Mouse (Mus musculus) CD4-positive, CD25-positive, alpha-beta regulatory T cell, adult 2 months (primary cell): Measurements from ENCODE around the gene Eif1.
"Not testable (repeated sequence)": the region's sequence is repeated elsewhere in the genome, so short reads cannot be mapped to it uniquely, and the experiment has no call there.

Experiments used
- DNase-seq: peaks from one replicate; pipeline ENCODE4 v3.0.0-alpha.2; 2012; ENCODE audit warnings: low read depth, low spot score

The Eif1 gene

DNA sequence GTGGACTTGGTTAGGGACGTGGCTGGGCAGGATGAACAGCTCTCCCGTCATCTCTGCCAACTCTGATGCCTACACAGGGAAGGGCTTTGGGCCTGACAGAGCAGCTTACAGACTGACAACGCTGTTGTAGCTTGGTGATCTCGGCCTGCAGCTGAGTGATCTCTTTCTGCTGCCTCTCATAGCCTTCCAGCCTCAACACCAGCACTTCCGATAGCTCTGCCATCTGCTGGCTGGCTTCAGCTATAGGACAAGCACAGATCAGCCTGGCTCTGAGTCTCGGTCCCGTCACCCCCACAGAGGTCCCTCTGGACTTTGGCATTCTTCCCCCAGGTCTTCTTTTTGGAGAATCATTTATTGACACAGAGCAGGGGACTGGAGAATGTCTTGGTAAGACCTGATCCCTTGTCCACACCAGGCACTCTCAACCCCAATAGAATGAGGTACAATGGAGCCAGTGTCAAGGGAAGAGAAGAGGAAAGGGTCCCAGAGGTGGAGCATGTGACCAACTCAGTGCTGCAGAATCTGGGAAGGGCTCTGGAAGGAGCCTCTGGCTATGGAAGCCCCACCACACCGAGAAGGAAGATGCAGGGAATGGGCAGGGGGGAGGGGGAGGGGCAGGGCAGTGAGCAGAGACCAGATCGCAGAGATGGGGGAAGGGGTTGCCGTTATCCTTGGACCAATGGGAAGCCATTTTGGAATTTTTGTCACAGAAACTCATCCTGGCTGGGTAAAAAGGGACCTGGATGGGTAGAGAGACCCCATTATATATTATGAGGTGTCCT is 32.6 kb downstream of the Eif1 start:
- DNase-seq: peak; percentile 57

DNA sequence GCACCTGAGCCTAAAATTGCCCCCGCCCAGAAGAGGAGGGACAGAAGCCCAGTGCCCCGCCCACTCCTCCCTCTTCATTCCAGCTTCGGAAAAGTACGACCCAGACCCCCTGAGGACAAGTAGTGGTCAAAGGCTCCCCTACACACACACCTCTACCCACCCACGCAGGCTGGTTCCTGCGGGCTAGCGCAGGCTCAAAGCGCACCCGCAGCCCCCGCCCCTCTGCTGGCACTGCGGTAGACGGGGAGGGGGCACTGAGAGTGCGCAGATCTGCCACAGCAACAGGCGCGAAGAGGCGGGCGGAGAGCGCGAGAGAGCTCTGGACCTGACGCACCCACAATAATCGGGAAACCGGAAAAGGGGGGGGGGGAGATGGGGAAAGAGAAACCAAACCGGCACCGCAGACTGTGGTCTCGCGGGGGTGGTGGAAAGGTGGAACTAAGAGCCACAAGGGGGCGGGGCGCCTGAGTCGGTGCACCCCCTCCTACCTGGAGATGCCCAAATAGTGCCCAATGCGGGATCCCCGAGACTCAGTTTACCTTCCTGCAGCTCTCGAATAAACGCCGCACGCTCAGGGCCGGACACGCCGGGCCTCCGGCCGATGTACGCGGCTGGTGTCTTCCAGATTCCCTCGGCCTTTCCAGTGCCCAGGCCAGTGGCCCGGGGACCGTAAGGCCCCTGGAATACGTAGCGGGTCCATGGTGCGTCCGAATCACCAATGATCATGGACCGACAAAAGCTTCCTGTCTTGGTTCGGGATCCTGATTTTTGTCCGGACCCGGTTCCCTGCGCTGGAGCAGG is 35.7 kb downstream of the Eif1 start:
- DNase-seq: peak; percentile 82

DNA sequence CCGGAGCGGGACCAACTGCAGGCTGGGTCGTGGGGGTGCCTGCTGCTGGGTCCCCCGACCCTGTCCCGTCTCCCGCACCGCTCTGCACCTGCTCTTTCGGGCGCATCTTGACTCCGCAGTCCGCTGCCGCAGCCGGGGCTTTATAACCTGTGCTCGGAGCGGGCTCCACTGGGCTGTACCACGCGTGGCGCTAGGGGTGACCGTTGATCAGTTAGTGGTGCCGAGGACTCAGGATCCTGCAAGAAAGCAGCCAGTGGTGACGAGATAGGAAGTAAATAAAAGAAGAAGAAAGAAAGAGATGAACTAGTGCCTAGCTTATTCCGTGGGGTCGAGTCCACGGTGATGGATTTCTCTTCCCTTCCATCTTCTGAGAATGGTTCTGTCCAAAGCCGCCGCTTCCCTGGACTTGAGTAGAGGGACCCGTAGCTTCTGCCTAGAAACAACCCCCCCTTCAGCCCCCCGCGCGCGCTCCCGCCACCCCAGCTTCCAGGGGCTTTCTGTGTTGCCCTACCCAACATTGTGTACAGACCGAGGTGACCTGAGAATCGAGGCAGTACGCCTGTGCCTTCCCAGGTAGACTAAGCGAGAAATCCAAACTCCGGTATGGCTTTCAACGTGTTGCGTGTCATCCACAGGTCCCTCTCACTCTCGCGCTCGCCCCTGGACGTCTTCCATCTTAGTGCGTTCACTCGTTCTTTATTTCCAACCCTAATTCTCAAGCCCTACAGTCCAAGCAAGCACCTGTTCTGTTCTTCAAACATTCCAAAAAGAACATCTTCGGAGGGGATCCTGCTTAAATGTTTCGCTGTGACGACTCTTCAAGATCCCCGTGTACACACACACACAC is 36.5 kb downstream of the Eif1 start, which contains the start of gene Hap1:
Gene Hap1, minus strand, starts transcription at position 157 of the 847 bp plus-strand sequence.
- DNase-seq: peak; percentile 73

DNA sequence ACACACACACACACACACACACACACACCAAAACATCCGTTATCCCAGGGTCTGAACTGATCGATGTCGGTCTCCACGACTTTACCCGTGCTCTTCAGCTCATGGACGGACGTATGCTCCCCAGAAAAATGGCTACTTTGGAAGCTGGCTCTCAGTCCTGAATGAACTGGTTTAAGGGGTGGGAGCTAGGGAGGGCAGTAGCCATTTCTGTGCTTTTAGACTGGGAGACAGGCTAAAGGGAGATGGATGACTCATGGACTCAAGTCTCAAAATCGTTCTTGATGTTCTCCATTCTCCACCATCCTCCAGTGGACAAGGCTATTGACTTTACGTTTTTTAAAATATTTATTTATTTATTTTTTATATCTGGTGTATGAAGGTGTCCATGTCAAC is 37.1 kb downstream of the Eif1 start:
- DNase-seq: no peak

DNA sequence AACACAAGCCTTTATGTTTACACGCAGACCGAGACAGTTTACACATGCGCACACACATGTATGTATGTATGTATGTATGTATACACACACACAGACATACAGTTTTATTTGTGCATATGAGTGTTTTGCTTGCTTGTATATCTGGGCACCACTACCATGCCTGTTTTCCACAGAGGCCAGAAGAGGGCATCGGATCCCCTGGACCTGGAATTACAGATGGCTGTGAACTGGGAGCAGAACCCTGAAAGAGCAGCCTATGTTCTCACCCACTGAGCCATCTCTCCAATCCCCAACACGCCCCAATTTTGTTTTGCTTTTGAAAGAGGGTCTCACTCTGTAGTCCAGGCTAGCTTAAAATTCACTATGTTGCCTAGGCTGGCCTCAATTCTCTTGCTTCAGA is 37.7 kb downstream of the Eif1 start:
- no peak for DNase-seq

DNA sequence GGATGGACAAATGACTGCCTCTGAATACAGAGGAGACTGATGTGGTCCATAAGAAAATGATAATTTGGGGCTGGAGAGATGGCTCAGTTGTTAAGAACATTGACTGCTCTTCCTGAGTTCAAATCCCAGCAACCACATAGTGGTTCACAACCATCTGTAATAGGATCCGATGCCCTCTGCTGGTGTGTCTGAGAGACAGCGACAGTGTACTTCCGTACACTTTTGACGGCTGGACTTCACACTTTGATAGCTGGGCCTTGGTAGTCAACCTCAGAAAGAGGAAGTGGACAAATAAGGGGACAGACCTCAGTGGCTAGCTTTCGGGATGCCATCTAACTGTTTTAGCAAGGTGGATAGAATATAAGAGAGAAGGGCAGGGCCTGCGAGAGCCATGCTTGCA is 40.5 kb downstream of the Eif1 start:
- no peak for DNase-seq

DNA sequence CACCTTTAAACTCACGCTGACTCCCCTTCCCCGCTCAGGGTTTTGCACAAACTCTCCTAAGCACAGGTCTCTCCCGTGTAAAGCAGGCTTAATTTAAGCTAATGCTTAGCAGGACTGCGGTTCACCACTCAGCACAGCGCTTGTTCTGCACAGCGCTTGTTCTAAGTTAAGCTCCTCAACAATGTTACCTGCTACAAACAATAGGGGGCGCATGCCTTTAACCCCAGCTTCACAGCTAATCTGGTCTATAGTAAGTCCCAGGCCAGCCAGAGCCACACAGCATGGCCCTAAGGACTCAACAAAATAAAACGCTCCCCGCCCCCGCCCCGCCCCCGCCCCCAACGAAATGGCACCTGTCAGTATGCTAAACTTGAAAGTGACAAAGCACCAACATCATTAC is 41.4 kb downstream of the Eif1 start:
- not testable (repeated sequence) for DNase-seq

DNA sequence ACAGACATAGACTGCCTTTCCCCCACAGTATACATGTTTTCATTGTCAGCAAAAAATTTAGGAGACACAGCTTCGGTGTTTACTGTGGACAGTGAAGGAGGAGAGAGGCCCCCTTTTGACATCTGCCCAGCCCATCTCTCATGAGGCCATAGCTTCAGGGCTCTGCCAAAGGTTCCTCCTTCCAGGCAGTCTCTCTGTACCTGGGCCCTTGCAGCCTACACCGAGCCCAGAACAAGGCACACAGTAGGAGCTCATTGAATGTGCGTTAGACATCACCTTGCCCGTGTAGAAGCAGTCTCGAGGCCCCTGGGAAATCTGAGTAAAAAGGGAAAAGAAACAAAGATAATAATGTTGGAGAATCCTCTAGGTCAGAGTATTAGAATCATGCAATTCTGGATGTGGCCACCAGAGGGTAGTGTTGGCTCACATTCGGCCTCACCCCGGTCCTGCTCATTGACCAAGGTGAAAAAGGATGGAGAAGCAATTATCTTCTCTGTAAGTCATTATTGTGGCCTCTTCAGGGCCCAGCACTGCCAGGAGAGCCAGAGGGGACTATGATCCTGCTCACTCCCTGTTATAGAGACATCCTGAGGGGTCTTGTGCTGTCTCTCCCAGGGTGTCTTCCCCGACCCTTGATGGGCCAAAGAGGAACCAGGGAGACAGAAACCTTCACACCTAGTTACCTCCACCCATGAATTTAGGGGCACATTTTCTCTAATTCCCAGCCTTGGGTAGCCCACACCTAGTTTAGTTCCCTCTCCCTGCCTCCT is 42.7 kb downstream of the Eif1 start:
- peak; percentile 82 for DNase-seq

DNA sequence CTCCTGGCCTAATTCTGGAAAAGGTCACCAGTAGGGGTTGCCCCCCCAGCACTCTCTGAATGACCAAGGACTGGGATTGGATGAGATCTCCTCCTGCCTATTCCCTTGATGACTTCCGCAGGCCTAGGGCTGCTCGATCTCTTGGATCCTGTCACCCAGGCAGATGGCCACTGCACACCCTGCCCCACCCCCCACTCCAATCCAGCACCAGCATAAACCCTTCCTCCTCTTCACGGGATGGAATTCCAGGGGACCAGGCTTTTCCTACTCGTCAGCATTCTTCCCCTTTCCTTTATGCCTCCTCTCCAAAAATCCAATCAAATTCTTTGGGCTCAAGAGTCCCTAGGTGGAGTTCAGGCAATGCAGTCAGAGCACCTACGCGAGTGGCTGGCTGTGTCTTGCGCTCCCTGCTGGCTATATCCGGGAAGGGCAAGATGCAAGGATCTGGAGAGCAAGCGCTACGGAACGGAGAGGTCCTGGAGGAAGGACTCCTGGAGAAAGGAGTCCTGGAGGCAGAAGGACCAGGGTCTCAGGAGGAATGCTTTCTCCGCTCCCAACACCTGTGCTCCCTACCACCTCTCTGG is 43.4 kb downstream of the Eif1 start:
- peak; percentile 79 for DNase-seq

DNA sequence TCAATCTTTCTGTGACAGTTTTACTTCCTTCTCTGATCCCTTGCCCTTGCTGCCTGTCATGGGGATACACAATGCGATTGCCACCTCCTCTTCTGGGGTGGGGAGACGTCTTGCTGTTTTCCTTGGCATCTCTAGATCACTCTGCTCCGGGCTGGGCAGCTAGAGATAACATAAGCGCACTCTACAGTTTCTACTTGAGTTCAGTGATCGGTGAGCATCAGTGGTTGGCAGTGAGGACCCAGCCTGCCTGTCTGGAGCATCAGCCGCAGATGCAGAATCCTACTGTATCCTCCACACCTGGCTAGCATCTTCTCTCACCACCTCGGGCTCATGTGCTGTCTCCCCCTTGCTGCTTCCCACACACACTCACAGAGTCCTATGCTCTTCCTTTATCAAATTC is 49.5 kb downstream of the Eif1 start:
- DNase-seq: no peak

DNA sequence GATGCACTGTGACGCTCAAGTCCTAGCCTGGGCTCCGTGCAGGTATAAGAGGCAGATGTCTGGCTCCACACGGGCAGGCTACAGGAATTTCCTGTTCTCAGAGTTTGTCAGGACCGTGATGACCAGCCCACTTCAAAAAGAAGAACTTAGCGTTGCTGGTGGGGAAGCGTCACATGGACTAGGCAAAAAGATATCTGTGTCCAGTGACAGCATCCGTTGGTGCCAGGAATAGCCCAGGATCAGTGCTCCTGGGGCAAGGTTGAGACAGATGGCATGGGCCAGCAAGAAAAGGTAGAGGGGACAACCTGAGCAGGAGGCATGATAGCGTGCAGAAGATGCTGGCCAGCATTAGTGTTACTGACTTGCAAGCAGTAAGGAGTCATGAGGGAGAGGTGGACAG is 50.1 kb downstream of the Eif1 start:
- no peak for DNase-seq
